Mouse (Mus musculus) MEL (cell line): ENCODE data around the gene Lhpp. TPM values are rescaled to one million over a fixed set of nuclear protein-coding genes. Genes with fewer than 3 reads are reported as not detected.

Experiments used
- DNase-seq: peaks from one replicate; pipeline ENCODE4 v3.0.0; 2011; ENCODE audit warnings: low read depth, low spot score
- H3K27ac ChIP-seq: 2 replicates; pipeline ENCODE4 v1.5.1; 2012; ENCODE audit warnings: low read depth, mild to moderate bottlenecking, control low read depth, low read length, moderate library complexity; ENCODE audit not compliant: control insufficient read depth
- H3K27me3 ChIP-seq, 2 experiments: fragments of 150-350 bp in 1 of 2; sonication (generic) in 1 of 2; 2 replicates each; pipeline ENCODE4 v1.6.1; 2012; ENCODE audit warnings: low read length in 2 of 2, mild to moderate bottlenecking in 2 of 2, improper control_type of control experiment in 1 of 2, moderate library complexity in 1 of 2; ENCODE audit not compliant: insufficient read depth in 2 of 2, control insufficient read depth in 1 of 2
- H3K36me3 ChIP-seq, 2 experiments: 2 replicates each; pipeline ENCODE4 v1.6.1; 2012 to 2014; ENCODE audit warnings: low read length in 2 of 2, improper control_type of control experiment in 1 of 2, inconsistent platforms in 1 of 2, mild to moderate bottlenecking in 1 of 2; ENCODE audit not compliant: insufficient read depth in 2 of 2, control insufficient read depth in 1 of 2
- H3K4me1 ChIP-seq, 2 experiments: fragments of 150-350 bp in 1 of 2; sonication (generic) in 1 of 2; 2 replicates each; pipeline ENCODE4 v1.6.1; 2012; ENCODE audit warnings: low read length in 2 of 2, improper control_type of control experiment in 1 of 2, mild to moderate bottlenecking in 1 of 2; ENCODE audit not compliant: insufficient read depth in 2 of 2, control insufficient read depth in 1 of 2
- H3K4me3 ChIP-seq, 2 experiments: fragments of 150-350 bp in 1 of 2; sonication (generic) in 1 of 2; 2 replicates each; pipeline ENCODE4 v1.5.1; 2012; ENCODE audit warnings: low read depth in 2 of 2, low read length in 2 of 2, mild to moderate bottlenecking in 2 of 2, moderate library complexity in 2 of 2, control low read depth in 1 of 2, improper control_type of control experiment in 1 of 2; ENCODE audit not compliant: control insufficient read depth in 1 of 2, insufficient read depth in 1 of 2
- H3K79me2 ChIP-seq: 2 replicates; pipeline ENCODE4 v1.6.1; 2012; ENCODE audit warnings: mild to moderate bottlenecking, low read length, moderate library complexity; ENCODE audit not compliant: control insufficient read depth, poor library complexity, insufficient read depth
- H3K9ac ChIP-seq: 2 replicates; pipeline ENCODE4 v1.6.1; 2012; ENCODE audit warnings: low read depth, mild to moderate bottlenecking, control low read depth, low read length, moderate library complexity; ENCODE audit not compliant: control insufficient read depth, poor library complexity, severe bottlenecking
- H3K9me3 ChIP-seq: fragments of 150-350 bp; sonication (generic); replicated peaks from 2 replicates; pipeline ENCODE4 v1.6.1; 2012; ENCODE audit warnings: mild to moderate bottlenecking, low read length, improper control_type of control experiment, moderate library complexity; ENCODE audit not compliant: insufficient read depth
- CHD1 ChIP-seq: IDR thresholded peaks from 2 replicates; pipeline ENCODE4 v1.6.1; 2012; ENCODE audit warnings: low read depth, mild to moderate bottlenecking, inconsistent platforms, low read length, improper control_type of control experiment
- CTCF ChIP-seq, 3 experiments: IDR thresholded peaks in 2 of 3; conservative IDR thresholded peaks in 1 of 3; 2 replicates each; pipeline ENCODE4 v1.5.1; 2011 to 2012; ENCODE audit warnings: low read length in 3 of 3, low read depth in 2 of 3, mild to moderate bottlenecking in 2 of 3, improper control_type of control experiment in 1 of 3, inconsistent platforms in 1 of 3, mixed read lengths in 1 of 3, moderate library complexity in 1 of 3; ENCODE audit not compliant: control insufficient read depth in 1 of 3, insufficient read depth in 1 of 3, poor library complexity in 1 of 3, severe bottlenecking in 1 of 3
- E2F4 ChIP-seq: IDR thresholded peaks from 2 replicates; pipeline ENCODE4 v1.6.1; 2011; ENCODE audit warnings: low read depth, low read length, improper control_type of control experiment, borderline replicate concordance
- ELF1 ChIP-seq: IDR thresholded peaks from 2 replicates; pipeline ENCODE4 v1.6.1; 2014; ENCODE audit warnings: low read depth, mild to moderate bottlenecking, inconsistent platforms, low read length, improper control_type of control experiment, moderate library complexity
- EP300 ChIP-seq, 2 experiments: IDR thresholded peaks; 2 replicates each; pipeline ENCODE4 v1.6.1; 2011; ENCODE audit warnings: improper control_type of control experiment in 2 of 2, low read length in 2 of 2, low read depth in 1 of 2, mild to moderate bottlenecking in 1 of 2
- ETS1 ChIP-seq: IDR thresholded peaks from 2 replicates; pipeline ENCODE4 v1.6.1; 2012; ENCODE audit warnings: low read depth, mild to moderate bottlenecking, inconsistent platforms, low read length, improper control_type of control experiment, moderate library complexity
- GABPA ChIP-seq: IDR thresholded peaks from 2 replicates; pipeline ENCODE4 v1.6.1; 2012; ENCODE audit warnings: low read depth, mild to moderate bottlenecking, inconsistent platforms, low read length, improper control_type of control experiment, moderate library complexity
- HCFC1 ChIP-seq: IDR thresholded peaks from 2 replicates; pipeline ENCODE4 v1.6.1; 2012; ENCODE audit warnings: low read depth, mild to moderate bottlenecking, inconsistent platforms, low read length, improper control_type of control experiment, moderate library complexity
- JUND ChIP-seq: IDR thresholded peaks from 2 replicates; pipeline ENCODE4 v1.6.1; 2011; ENCODE audit warnings: low read depth, mild to moderate bottlenecking, improper control_type of control experiment, low read length
- KAT2A ChIP-seq: conservative IDR thresholded peaks from 2 replicates; pipeline ENCODE4 v1.6.1; 2012; ENCODE audit warnings: low read depth, low read length, improper control_type of control experiment, inconsistent platforms
- MAZ ChIP-seq: IDR thresholded peaks from 2 replicates; pipeline ENCODE4 v1.6.1; 2012; ENCODE audit warnings: low read depth, mild to moderate bottlenecking, inconsistent platforms, low read length, improper control_type of control experiment
- MYC ChIP-seq: IDR thresholded peaks from 2 replicates; pipeline ENCODE4 v1.6.1; 2011; ENCODE audit warnings: low read depth, mild to moderate bottlenecking, low read length, improper control_type of control experiment, moderate library complexity
- POLR2AphosphoS2 ChIP-seq: IDR thresholded peaks from 2 replicates; pipeline ENCODE4 v1.6.1; 2011; ENCODE audit warnings: low read length, improper control_type of control experiment
- POLR2AphosphoS5 ChIP-seq: IDR thresholded peaks from 2 replicates; pipeline ENCODE4 v1.6.1; 2012; ENCODE audit warnings: low read depth, borderline replicate concordance, mild to moderate bottlenecking, inconsistent platforms, low read length, moderate library complexity, mixed read lengths
- RAD21 ChIP-seq: IDR thresholded peaks from 2 replicates; pipeline ENCODE4 v1.6.1; 2011; ENCODE audit warnings: mild to moderate bottlenecking, low read depth, low read length, improper control_type of control experiment
- RCOR1 ChIP-seq: IDR thresholded peaks from 2 replicates; pipeline ENCODE4 v1.6.1; 2012; ENCODE audit warnings: low read depth, mild to moderate bottlenecking, inconsistent platforms, low read length, improper control_type of control experiment
- SMC3 ChIP-seq: IDR thresholded peaks from 2 replicates; pipeline ENCODE4 v1.6.1; 2011; ENCODE audit warnings: low read depth, low read length, improper control_type of control experiment
- TBP ChIP-seq: IDR thresholded peaks from 2 replicates; pipeline ENCODE4 v1.8.0; 2011; ENCODE audit warnings: low read depth, low read length, improper control_type of control experiment
- UBTF ChIP-seq: IDR thresholded peaks from 2 replicates; pipeline ENCODE4 v1.6.1; 2012; ENCODE audit warnings: low read depth, mild to moderate bottlenecking, inconsistent platforms, low read length, improper control_type of control experiment, moderate library complexity, borderline replicate concordance; ENCODE audit not compliant: insufficient read depth
- ZC3H11A ChIP-seq: IDR thresholded peaks from 2 replicates; pipeline ENCODE4 v1.6.1; 2012; ENCODE audit warnings: low read depth, mild to moderate bottlenecking, inconsistent platforms, low read length, improper control_type of control experiment
- ZKSCAN1 ChIP-seq: IDR thresholded peaks from 2 replicates; pipeline ENCODE4 v1.6.1; 2012; ENCODE audit warnings: low read depth, mild to moderate bottlenecking, inconsistent platforms, low read length, improper control_type of control experiment, moderate library complexity
- ZNF384 ChIP-seq: IDR thresholded peaks from 2 replicates; pipeline ENCODE4 v1.6.1; 2012; ENCODE audit warnings: low read depth, mild to moderate bottlenecking, inconsistent platforms, low read length, improper control_type of control experiment
- polyA plus RNA-seq, 2 experiments: library from polyadenylated mRNA; stranded (reverse) in 1 of 2; unstranded in 1 of 2; fragments of >175 nt in 1 of 2; fragments of >200 nt in 1 of 2; gene quantifications; 2 replicates each; pipeline versions ENCODE4 v1.2.1 to v1.2.4; 2012; ENCODE audit warnings: low replicate concordance in 2 of 2, low read depth in 1 of 2; ENCODE audit not compliant: insufficient read length in 2 of 2, insufficient read depth in 1 of 2, missing spikeins in 1 of 2
- total RNA-seq: library from RNA; depleted of rRNA; stranded (reverse); fragments of 300-350 nt; gene quantifications from 2 replicates; pipeline ENCODE4 v1.2.3, GENCODE M21; 2012

The Lhpp gene
- total and polyA plus RNA-seq, 3 experiments: 31.0 to 39.3 TPM; not detected in 1

DNA sequence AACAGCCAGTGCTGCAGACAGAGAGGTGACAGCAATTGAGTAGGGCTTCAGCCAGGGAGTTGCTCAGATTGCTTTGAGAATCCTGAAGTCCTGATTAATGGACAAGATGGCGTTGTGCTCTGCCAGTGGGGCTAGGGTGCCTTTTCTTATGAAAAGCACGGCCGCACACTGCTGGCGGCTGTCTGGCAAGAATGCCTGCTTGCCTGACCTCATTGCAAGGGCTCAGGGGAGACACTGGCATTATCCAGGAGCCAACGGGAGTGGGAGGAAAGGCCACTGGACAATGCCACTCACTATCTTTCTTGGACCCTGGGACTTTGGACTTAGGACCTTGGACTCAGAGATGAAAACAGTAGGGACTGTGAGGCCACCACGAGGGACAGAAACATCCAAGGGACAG, 123.1 kb downstream of the Lhpp start:
- Histone ChIP-seq H3K9me3 (no peaks in the 10 kb centered on the region), H3K27me3 (no peaks in the 10 kb centered on the region), H3K4me3 (no peak overlapping the region), H3K79me2 (no peaks in the 10 kb centered on the region)
- TF ChIP-seq E2F4 (no peak), POLR2AphosphoS5 (no peak), UBTF (no peak), GABPA (no peak)
- TF ChIP-seq, all 39 proteins: peak for 0
- Histone ChIP-seq H3K36me3 (peaks cover 0 to 27% of the 10 kb centered on the region in 2 experiments; a peak in 2 of 4 replicates), H3K9ac (no peak overlapping the region), H3K27ac (no peak overlapping the region), H3K4me1 (peaks cover 17 to 33% of the 10 kb centered on the region in 2 experiments)
- no peak for DNase-seq

GRCm38 (mm10) chr7:132734222-132734621, 123.8 kb downstream of the Lhpp start:
- DNase-seq: no peak
- Histone ChIP-seq H3K36me3 (peaks cover 0 to 34% of the 10 kb centered on the region in 2 experiments; a peak in 2 of 4 replicates), H3K79me2 (no peaks in the 10 kb centered on the region), H3K9me3 (no peaks in the 10 kb centered on the region), H3K4me3 (no peak overlapping the region), H3K4me1 (peaks cover 22 to 40% of the 10 kb centered on the region in 2 experiments), H3K9ac (no peak overlapping the region), H3K27me3 (no peaks in the 10 kb centered on the region), H3K27ac (no peak overlapping the region)
- TF ChIP-seq SMC3: no peak
- no peak for TF ChIP-seq CHD1
- no peak for TF ChIP-seq RCOR1
- TF ChIP-seq KAT2A: no peak
- TF ChIP-seq MYC: no peak
- TF ChIP-seq ZNF384: no peak

DNA sequence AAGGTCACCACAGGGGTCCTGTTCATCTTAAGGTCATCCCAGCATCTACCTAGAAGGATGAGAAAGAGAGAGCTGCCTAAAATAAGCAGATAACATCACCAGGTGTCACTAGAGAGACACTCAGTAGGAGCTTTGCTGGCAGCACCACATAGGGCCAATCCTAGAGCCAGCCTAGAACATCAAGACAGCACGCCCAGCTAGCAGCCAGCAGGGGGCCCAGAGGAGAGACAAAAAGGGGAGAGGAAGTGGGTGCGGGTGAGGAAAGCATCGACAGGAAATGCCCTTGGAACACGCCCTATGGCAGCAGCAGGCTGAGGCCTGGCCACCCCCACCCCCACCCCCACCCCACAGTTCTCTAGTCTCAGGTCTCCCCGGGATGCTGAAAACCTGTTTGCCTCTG, 124.7 kb downstream of the Lhpp start:
- H3K4me3 ChIP-seq: no peak overlapping the region
- TF ChIP-seq ELF1 (peak; percentile 56), MAZ (0 out of 2 replicates have a peak, but pooled peaks have one; percentile 59), HCFC1 (peak; percentile 71), SMC3 (peak; percentile 76), ZC3H11A (peak; percentile 19; the same call in 1 of the 2 replicates), POLR2AphosphoS2 (no peak), ETS1 (0 out of 2 replicates have a peak, but pooled peaks have one; percentile 48), CTCF (IDR thresholded peaks at IDR 0.05 in 2 of 3, conservative IDR thresholded peaks at IDR 0.05 in 1 of 3; ENCODE audit: control insufficient read depth in 1 of 3, insufficient read depth in 1 of 3, low read depth in 2 of 3, low read length in 3 of 3, poor library complexity in 1 of 3, severe bottlenecking in 1 of 3) (peak; percentile 66 to 74 (median 71)), ZKSCAN1 (peak; percentile 97), EP300 (IDR thresholded peaks at IDR 0.05; ENCODE audit: low read depth in 1 of 2, low read length in 2 of 2) (peak in 1 of 2 experiments; percentile 52; a peak in 2 of 4 replicates), JUND (no peak), RAD21 (peak; percentile 32), TBP (no peak)
- H3K79me2 ChIP-seq: no peaks in the 10 kb centered on the region
- H3K4me1 ChIP-seq: peaks cover 31 to 49% of the 10 kb centered on the region in 2 experiments
- H3K9ac ChIP-seq: peak overlapping the region; percentile 56
- DNase-seq: peak; percentile 91
- H3K9me3 ChIP-seq: no peaks in the 10 kb centered on the region
- H3K36me3 ChIP-seq: peaks cover 0 to 43% of the 10 kb centered on the region in 2 experiments; a peak in 2 of 4 replicates
- H3K27ac ChIP-seq: peak overlapping the region; percentile 73
- H3K27me3 ChIP-seq: no peaks in the 10 kb centered on the region
